Mouse (Mus musculus) thymus, postnatal 10 days (tissue): ENCODE measurements around the gene Bdkrb2.

Experiments
- DNase-seq, 2 experiments: peaks; one replicate each; pipeline ENCODE4 v3.0.0; 2021; ENCODE audit warnings: low spot score in 2 of 2

The Bdkrb2 gene

DNA sequence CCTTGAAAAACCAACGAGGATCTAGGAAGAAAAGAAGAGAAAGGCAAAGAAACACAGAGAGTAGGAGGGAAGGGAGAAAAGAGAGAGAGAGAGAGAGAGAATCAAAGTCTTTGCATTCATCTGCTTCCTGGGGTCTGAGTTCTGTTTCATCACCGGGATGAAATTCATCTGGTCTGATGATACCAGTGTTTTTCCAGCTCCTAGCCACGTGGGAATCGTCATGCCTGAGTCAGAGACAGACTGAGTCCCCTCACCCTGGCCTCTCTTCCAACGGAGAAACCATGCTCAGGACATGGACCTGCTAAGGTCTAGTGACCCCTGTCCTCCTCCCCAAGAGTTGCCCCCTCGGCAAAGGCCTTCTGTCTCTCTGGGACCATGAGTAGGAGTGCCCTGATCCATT, 16.5 kb upstream of the Bdkrb2 start:
- DNase-seq: no peak

DNA sequence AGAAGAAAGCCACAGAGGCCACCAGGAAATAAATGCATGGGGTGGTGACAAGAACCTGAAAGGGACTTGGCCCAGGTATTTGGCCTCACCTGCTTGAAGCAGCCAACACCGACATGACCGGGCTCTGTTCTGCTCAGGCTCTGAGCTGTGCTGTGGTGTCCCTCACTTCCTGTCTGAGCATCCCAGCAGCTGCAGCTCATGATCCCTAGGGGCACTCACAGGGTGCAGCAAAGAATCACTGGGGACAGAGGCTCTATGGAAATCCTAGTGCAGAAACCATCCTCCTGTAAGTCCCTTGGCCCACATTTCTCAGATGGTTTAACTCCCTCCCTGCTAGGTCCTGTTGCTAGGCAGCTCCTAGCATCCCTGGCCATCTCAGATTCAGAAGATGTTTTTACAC, 15.9 kb upstream of the Bdkrb2 start:
- DNase-seq: no peak

DNA sequence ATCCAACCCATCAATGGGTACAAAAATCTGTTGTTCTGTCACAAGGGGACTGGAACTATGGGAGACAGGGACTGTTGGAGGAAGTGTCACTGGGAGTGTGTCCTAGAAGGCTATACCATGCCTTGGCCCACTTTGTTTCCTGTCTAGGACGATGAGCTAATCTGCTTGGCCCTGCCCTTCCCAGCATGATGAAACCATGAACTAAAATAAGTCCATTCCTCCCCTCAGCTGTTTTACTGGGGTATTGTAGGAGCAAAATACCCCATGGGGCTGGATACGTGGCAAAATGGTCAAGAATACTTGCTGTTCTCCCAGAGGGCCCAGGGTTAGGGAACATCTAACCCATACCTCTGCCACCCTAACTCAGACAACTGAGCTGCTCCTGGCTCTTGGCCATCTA, 15.0 kb upstream of the Bdkrb2 start:
- DNase-seq: no peak

DNA sequence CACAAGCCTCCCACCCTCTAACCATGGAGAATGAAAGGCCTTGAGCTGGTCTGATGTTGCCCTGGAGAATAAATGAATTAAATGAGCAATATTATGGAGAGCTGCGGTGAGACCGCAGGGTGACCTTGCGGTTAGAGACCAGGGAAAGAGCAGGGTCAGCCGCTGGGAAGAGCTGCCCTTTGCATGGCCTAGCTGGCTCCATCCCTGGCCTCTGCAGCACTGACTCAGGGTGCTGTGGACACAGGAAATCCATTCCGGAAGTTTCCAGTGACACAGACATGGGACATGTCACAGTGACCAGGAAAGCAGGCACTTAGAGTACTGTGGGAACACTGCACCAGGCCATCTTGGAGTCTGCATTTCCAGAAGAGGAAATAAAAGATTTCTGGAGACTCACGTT, 14.1 kb upstream of the Bdkrb2 start:
- DNase-seq: no peak

DNA sequence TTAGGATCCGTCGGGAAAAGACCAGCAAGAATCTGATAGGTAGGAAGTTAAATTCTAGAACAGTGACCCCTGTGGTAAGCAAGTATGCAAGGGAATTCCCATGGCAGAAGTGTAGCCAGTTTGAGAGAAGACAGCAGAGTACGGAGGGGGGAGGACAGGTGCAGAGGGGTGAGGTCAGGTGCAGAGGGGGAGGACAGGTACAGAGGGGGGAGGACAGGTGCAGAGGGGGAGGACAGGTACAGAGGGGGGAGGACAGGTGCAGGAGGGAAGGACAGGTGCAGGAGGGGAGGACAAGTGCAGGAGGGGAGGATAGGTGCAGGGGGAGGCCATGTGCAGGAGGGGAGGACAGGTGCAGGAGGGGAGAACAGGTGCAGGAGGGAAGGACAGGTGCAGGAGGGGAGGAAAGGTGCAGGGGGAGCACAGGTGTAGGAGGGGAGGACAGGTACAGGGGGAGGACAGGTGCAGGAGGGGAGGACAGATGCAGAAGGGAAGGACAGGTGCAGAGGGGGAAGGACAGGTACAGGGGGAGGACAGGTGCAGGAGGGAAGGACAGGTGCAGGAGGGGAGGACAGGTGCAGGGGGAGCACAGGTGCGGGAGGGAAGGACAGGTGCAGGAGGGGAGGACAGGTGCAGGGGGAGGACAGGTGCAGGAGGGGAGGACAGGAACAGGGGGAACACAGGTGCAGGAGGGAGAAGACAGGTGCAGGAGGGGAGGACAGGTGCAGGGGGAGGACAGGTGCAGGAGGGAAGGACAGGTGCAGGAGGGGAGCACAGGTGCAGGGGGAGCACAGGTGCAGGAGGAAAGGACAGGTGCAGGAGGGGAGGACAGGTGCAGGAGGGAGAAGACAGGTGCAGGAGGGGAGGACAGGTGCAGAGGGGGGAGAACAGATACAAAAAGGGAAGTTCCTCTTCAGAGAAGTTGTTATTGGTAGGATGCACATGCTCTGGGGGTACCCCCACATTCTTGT, 12.9 kb upstream of the Bdkrb2 start:
- DNase-seq: no peak

DNA sequence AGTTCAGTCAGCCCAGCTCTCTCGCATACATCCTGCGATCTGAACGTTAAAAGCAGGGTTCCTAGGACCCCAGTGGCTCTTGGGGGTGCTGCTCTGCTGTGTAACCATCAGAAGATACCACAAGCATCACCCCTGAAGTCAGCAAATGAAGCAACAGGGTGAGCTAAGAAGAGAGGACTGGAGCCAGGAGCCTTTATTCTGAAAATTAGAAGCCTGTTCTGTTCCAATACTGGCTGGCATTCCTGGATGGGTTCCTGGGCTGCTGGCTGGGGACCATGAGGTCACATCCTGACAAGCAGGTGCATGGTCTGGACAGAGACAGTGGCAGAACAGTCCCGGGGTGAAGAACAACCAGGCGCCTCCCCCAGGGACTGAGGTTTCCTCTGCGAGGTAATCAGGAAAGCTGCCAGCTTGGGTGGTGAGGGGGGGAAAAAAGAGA, 11.5 kb upstream of the Bdkrb2 start:
- DNase-seq: no peak

DNA sequence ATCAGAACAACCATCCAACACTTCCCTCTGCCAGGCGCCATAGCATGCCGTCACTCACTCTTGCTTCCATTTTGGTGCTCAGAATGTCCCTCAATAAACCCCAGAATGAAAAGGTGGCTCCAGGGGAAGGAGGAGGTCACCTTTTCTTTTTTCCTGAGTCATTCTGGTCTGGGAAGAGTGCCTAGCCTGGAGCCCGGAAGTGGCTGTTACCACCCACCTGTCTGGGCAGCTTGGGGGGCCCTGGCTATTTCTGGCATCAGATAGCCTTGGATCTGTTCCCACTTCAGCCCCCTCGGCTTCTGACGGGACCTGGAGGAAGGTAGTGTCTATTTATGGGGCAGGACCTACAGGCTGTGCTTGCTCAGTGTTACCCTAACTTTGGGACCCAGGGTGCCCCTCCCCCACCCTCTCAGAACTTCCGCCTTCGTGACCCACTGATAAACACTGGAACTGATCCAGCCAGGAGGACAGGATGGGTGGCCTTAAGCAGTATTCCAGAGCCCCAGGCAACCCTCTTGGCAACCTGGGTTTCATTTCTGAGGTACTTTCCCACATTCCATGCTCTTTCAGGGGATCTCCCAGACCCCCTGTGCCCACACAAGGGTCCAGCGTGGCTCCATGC, 8.8 kb upstream of the Bdkrb2 start:
- DNase-seq: no peak

DNA sequence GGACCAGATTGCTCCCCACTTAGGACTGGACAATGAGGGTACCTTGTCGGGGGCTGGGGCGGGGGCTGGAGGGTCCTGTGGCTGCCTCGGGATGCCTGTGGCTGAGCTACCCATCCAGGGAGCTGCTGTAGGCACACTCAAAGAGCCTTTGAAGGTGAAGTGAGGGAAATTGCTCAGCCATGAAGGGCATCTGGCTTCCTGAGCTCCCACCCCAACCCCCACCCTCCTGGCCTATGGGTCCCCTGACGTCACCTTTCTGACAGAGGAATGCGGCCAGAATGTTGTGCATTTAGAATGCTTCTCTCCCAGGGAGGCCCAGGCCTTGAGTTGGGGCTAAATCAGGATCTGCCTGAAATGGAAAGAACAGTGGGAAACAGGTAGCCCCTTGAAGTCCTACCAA, 7.9 kb upstream of the Bdkrb2 start:
- no peak for DNase-seq

DNA sequence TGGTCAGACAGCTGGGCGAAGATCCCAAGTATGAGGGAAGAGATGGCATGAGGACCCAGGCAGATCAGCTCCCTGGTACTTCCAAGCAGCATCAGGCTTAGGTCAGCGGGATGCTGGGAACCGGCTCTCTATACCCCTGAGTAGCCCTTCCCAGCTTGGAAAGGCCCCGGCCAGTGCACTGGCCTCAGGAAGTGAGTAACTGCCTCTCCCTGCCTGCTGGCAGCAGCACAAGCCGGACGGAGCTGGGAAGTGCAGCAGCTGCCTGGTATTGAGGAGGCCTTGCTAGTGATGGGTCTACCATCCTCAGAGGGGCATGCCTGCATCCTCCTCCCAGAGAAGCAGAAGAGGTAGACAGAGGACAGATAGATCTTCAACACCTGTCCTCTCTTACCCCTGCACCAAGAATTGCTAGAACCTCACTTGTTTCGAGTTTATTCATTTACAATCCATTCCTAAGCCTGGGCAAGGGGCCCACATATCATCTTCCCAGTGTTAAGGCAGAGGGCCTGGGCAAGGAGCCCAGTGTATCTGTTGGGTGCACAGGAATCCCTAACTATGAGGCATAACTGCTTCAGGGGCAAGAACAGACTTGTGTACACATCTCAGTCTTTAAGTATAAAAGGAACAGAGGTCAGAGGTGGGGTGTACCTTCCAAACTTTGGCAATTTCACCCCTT, 5.6 kb upstream of the Bdkrb2 start:
- no peak for DNase-seq

DNA sequence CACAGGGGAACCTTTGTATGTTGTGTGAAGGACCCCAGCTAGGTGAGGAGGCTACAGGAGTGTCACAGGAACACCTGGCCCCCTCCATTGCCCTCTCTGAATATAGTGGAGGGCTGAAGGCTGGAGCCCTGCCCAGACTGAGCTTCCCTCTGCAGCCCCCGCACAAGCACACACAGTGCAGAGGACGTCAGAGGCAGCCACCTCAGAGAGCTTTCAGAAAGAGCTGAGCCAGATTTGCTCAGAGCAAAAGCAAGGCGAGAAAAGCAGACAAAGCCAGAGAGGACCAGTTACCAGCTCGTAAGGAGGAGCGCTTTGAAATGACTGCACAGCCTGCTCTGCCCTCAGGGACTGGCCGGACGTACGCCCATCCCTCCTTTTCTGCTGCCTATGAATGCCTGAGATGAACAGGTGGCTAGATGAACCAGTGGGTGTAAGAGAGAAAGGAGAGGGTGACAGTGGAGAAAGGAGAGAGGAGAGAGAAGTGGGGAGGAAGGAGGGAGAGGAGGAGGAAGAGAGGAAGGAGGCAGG, 2.0 kb upstream of the Bdkrb2 start:
- DNase-seq: no peak

DNA sequence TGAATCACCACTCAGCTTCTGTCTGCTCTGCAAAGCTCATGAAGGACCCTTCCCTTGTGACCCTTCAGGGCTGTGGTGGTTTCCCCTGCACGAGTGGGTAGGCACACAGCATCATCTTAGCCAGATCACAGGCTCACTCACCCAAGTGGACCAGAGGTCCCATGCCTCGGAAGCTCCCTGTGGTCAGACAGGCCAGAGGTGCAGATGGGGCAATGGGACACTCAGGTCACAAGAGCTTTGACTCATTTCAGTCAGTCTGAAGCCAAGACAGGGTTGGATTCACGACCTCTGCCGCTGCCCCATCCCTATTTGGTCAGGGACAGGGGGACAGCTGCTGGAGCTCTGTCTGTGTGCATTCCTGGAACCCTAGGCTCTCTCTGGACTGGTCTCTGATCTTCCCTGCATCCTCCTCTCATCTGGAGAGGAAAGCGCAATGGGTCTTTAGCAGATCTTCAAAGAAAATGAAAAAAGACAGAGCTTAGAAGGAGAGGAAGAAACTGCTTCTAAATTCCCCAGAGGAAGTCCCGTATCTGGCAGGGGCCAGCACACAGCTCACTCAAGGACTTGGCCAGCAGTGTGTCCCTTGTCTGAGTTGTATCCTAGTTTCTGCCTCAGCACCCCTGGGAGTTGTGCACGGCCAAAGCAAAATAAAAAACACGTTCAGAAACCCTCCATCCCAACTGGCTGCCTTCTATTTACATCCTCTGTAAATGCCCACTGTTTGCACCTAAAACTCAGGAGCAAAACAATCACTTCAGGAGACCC, 788 bp upstream of the Bdkrb2 start:
- DNase-seq: no peak

DNA sequence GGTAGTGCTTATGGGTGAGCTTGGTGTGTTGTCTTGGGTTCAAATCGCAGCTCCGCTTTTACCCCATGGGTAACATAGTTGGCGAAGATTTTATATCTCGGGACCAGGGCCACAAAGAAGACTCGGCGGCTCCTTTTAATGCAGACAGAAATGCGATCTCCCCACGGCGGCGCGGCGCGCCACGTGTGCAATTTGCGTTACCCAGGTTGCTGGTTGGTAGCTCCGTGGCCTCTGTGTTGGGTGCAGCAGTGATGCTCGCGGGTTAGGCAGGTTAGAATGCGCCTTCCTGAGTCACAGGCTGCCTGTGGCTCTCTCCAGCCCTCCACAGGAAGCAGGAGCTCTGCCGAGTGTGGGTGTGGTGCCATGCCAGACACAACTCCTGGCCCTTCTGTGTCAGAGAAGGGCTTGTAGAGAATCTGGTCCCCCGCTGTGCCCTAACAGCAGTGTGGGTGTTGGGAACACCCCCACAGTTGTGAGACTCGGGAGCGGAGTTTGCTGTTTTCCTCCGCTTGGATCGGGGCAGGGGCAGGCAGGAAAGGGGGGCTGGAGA, 775 bp downstream of the Bdkrb2 start:
- DNase-seq: no peak

DNA sequence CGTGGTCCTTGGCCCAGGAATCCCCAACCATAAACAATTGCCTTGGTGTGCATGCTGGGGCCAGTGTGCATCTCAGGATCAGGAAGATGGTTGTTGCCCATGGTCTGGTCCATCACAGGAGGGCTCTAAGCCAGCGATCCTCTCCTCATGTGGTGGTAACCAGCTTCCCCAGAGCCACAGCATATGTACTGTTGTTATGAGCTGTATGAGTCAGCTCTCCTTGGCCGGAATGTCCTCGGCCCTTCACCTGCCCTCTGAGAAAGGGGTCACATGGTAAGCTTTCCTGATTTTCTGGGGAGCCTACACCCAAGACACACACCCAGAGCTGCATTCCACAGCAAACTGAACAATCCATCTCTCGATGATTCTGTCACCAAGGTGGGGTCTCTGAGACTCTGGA, 2.2 kb downstream of the Bdkrb2 start:
- DNase-seq: no peak

DNA sequence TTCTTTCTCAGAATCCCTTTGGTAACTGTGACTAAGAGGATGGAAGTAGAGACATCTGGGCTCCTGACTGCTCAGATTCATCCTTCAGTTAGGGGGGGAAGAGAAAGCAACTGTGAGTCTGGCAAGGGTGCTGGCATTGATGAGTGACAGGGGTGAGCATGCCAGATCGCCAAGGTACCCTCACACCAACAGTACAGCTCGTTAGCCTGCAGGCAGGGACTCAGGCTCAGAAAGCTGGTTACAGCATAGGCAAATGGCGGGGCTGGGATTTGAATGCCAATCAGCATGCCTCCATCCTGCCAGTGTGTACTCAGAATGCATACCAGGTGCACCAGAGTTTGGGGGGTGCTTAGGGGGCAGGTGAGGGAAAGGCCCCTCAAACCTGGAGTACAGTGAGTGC, 8.8 kb downstream of the Bdkrb2 start:
- no peak for DNase-seq

DNA sequence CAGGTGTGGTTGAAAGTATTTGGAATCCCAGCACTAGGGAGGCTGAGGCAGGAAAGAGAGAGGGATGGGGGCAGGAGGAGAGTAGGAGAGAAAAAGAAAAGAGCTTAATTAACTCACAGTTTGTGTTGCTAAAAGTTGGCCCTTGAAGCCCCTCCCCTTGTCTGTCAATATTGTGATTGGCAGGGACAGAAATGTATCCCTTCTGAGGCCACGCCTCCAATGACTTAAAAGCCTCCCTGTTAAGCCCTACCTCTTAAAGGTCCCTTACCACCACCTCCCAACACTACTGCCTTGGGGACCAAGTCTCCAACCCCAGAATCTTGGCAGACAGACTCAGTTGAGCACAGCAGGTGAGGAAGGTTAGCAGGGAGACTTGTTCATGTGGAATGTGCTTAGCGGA, 9.6 kb downstream of the Bdkrb2 start:
- DNase-seq: no peak

DNA sequence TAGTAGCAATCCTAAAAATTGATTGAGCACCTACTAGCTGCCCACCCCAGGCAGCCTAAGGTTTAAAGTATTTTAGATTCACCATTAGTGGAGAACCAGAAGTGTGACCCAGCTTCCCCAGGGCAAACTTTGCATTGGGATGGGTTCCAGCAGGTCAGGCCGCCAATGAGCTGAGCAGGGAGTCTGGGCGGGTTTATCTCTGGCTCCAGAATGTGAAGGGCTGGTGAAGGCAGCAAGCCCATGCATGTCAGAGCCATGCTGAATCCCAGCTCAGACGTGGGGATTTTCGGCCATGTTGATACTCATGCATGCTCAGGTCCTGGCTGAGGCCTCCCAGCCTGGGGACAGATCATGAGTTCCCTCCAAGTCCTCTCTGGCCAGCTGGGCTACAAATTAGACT, 11.3 kb downstream of the Bdkrb2 start:
- DNase-seq: no peak

DNA sequence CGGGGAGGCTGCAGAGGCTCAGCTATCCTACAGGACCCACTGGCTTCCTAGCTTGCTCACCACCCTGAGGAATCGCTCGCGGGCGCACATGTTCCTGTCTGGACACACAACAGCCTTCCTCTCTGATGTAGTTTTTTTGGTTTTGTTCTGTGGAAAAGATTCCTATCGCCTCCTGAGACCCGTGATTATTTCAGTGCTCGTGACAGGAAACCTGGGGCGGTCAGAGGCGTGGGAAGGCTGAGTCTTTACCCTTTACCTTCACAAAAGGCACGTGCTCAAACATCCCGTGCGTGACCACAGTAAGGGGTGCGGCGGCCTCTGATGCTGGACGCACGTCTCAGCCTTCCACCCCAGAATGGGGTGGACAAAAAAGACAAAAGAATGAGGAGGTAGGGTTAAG, 17.5 kb downstream of the Bdkrb2 start:
- DNase-seq: no peak

DNA sequence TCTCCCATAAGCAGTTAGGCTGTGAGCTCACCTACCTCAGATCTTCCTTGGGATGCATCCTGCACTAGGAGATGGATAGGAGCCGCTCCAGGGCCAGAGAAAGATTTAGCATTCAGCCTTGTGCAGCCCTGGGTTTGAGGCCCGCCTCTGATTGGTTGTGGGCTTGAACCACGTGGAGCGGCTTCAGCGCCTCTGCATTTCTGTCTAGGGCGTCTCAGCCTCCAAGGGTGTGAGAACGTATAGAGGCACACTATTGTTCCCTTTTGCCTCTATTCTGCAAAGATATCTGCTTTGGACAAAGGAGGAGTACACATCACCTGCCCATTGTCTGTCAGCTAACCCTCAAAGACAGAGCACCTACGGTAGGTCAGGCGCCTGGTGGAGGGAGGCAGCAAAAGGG, 19.5 kb downstream of the Bdkrb2 start:
- no peak for DNase-seq

DNA sequence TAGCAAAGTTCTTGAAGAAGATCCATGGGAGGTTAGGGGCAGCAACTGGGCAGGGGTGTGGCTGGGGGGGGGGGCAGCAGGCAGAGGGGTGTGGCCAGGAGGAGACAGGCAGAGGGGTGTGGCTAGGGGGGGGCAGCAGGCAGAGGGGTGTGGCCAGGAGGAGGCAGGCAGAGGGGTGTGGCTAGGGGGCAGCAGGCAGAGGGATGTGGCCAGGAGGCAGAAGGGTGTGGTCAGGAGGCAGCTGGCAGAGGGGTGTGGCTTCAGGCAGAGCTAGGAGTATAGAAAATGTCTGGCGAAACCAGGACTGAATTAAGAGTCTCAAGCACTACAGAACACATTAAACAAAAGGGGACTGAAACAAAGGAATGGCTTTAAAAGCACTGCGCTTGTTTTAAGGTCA, 20.5 kb downstream of the Bdkrb2 start:
- no peak for DNase-seq

DNA sequence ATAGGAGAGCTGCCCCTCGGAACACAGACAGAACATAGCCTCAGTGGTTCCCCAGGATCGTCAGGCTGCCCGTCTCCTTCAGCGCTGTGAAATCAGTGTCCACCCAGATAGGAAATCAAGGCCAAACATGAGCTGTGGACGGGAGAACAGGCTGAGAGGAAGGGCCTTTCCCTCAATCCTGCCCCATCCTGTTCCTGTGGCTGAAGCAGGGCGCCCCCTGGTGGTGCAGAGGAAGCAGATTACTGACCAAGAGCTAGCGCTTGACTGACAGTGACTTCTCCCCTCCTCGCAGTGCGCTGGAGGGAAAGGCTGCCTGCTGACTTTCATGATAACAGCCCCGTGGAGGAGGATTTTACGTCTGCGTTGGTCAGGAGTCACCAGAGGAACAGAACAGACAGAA, 21.8 kb downstream of the Bdkrb2 start:
- peak in 1 of 2 experiments; percentile 46 for DNase-seq

DNA sequence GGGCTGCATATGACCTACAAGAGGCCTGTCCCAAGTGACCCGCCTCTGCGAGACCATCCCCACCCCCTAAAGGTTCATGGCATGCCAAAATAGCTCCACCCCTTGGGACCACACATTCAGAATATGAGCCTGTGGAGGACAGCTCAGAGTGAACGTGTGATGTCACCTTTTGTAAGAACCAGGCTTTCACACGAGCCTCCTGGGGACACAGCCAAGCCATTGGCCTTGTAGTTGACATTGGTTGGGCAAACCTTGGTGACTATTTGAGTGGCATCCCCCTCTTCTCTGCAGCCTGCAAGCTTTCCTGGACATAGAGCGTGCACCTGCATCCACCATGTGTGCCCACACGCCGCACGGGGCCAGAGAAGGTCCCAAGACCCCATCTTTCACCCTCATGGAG, 24.5 kb downstream of the Bdkrb2 start:
- no peak for DNase-seq
